Mouse (Mus musculus) urinary bladder, postnatal 25 days (tissue): ENCODE data around the gene Gpn3.
A peak's percentile ranks its signal among the peaks of the same experiment; 100 is the strongest.

Source experiments
- DNase-seq: peaks from one replicate; pipeline ENCODE4 v3.0.0; 2022; ENCODE audit warnings: low spot score

The Gpn3 gene

DNA sequence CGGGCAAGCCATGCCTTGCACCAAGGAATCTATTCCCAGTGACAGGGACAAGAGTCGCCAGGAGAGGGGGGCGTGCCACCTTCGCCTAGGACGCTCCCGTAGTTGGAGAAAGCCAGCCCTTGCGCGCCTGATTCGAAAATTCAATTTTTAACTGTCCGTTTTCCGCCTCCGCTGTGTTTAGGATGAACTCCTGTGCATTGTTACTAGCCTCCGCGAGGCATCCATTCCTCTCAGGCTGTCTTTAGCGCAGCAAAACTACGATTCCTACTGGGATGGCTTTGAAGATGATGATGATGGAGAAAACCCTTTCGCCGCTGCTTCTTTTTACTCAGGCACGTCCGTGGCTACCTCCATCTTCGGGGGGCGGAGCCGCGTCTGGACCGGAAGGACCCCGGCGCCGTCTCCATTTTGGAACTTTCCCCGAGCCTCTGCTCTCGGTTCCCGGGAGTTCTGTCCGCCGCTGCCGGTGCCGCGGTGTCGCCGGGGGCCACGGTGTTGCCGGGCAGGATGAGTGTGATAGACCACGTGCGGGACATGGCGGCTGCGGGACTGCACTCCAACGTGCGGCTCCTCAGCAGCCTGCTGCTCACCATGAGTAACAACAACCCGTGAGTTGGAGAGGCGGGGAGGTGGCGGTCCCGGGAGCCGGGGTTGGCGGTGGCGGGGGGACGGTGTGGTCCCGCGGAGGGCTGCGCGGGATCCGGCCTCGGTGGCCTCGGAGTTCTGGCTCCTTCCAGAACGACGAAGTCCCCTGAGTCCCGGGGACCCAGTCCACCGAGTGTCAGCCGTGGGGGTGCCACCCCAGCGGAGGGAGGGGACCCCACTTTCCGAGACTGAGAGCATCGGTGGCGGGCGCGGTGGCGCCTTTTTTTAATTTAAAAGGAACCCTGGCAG is 50.6 kb downstream of the Gpn3 start:
- DNase-seq, result peak; percentile 90

DNA sequence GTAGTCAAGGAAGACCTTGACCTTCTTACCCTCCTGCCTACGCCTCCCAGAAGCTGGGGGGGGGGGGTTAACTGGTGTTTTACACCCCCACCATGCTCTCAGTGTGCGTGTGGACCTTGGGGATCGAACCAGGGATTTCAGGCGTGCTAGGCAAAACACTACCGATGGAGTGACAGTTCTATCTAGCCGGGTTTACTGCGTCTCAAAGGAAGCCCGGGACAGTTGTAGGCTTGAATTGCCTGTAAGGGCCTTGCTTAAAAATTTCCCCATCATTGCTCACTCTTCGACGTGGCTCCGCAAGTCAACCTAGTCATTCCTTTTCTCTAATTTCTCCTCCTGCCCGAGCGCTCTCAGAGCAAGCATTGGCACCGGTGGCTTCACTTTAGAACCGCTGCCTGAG is 51.4 kb downstream of the Gpn3 start:
- no peak for DNase-seq

DNA sequence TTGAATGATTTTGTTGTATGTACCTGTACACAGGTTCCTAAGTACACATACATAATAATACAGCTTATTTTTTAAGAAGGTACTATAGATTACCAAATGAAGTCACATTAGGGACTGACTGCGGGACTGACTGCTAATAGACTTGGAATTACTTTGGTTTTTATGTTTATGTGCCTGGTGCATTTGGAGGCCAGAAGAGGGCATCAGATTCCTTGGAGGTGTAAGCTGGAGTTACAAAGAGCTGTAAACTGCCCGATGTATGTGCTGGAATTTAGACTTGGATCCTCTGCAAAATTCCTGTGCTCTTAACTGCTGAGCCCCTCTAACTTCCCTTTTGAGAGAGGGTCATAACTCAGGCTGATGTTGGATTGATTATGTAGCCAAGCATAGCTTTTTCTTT is 53.9 kb downstream of the Gpn3 start:
- no peak for DNase-seq

DNA sequence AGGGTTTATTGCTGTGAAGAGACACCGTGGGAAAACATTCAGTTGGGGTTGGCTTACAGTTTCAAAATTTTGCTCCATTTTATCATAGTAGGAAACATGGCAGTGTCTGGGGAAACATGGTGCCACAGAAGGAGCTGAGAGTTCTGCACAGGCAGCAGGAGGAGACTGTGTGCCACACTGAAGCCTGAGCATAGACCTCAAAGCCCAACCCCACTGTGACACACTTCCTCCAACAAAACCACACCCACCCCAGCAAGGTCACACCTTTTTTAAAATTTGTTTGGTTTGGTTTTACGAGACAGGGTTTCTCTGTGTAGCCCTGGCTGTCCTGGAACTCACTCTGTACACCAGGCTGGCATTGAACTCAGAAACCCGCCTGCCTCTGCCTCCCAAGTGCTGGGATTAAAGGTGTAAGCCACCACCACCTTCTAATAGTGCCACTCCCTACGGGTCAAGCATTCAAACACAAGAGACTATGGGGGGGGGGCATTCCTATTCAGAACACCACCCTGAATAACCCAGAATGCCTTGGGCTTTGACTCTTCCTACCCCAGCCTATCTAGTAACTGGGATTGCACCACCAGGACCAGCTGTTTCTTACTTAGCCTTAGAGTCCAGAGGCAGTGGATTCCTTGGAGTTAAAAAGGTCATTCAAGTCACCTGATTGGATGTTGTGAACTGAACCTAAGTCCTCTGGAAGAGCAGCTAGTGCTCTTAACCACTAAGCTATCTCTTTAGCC is 58.5 kb downstream of the Gpn3 start:
- DNase-seq, result no peak

DNA sequence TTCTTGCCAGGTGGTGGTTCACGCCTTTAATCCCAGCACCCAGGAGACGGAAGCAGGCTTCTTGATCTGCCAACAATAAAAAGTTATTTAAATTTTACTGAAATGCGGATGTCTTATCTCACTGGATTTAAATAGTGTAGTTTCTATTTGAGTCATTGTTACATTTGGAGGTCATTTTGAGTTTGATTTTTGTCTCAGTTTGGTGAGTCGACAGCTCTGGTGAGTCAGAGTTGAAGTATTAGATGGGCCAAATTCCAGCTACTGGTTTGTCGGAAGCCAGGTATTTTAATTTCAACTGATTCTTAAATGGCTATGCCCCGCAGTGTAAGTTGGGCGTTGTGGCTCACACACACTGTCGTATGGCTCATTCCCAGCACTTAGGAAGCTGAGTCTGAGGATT is 59.5 kb downstream of the Gpn3 start:
- no peak for DNase-seq
